ENCODE assay signal across 8 mouse cellular contexts in the genomic region with DNA sequence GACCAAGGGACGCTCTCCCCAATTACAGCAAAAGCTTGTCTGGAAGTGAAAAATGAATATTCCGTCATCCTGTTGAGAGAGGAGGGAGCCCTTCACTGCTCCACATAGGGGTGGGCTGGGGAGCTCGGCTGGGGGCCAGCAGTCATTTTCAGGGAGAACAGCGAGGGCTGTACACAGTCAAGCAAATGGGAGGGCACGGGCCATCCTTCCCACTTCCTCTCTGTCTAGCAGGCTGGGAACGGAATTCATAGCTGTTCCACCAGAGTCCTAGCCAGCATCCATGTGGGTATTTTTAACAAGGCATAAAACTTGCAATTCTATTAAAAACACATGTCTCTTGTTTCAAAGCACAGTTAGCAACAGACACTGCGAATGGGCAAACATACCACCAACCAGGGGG. TPM values are rescaled to one million over a fixed set of nuclear protein-coding genes. Genes with fewer than 3 reads are reported as not detected.
DNase-seq lines count a peak whose midpoint lies in the region; ATAC-seq lines count a peak whose summit lies in the region.

No protein-coding gene starts in this region.

- H3K36me3 ChIP-seq in heart, embryonic 15.5 days, result no peaks in the 10 kb centered on the region
- no peaks in the 10 kb centered on the region for H3K36me3 ChIP-seq in stomach, embryonic 15.5 days

- intact Hi-C loops in left cerebral cortex, postnatal 25 days (cut with DNase I), result no loop called here

- no peaks in the 10 kb centered on the region for H3K9me3 ChIP-seq in heart, embryonic 15.5 days (replicated peaks)
- no peaks in the 10 kb centered on the region for H3K9me3 ChIP-seq in stomach, embryonic 15.5 days

- peaks cover 31% of the 10 kb centered on the region for H3K4me1 ChIP-seq in heart, embryonic 15.5 days (replicated peaks)
- H3K4me1 ChIP-seq in stomach, embryonic 15.5 days, result 0 out of 2 replicates have a peak, but pooled peaks cover 7% of the 10 kb centered on the region

- 0 out of 2 replicates have a peak overlapping the region, but pooled peaks have one; percentile 20 for H3K27ac ChIP-seq in heart, embryonic 15.5 days
- peak overlapping the region; percentile 71 for H3K27ac ChIP-seq in stomach, embryonic 15.5 days

- H3K4me2 ChIP-seq in heart, embryonic 15.5 days, result peak overlapping the region; percentile 7; the same call in 1 of the 2 replicates
- no peak overlapping the region for H3K4me2 ChIP-seq in stomach, embryonic 15.5 days

- WGBS in heart, embryonic 15.5 days, result 55% methylated on average over 7 of the region's 7 CpGs
- WGBS in stomach, embryonic 15.5 days, result 36% methylated on average over 7 of the region's 7 CpGs

- ATAC-seq in heart, embryonic 15.5 days (replicated peaks; ENCODE audit: insufficient number of reproducible peaks, insufficient read depth, low FRiP score, low read depth), result no peak
- peak; percentile 78 for ATAC-seq in stomach, embryonic 15.5 days (ENCODE audit: insufficient read depth, low FRiP score, low read depth)

- H3K27me3 ChIP-seq in heart, embryonic 15.5 days, result no peaks in the 10 kb centered on the region
- H3K27me3 ChIP-seq in stomach, embryonic 15.5 days (replicated peaks), result no peaks in the 10 kb centered on the region

- peak; percentile 27 to 38 for DNase-seq in left cerebral cortex, adult 18-20 months (ENCODE audit: low spot score in 2 of 2)
- DNase-seq in left cerebral cortex, adult 8-10 months (ENCODE audit: low spot score in 2 of 2), result no peak
- DNase-seq in left cerebral cortex, postnatal 25 days (ENCODE audit: low spot score in 2 of 2), result peak; percentile 24 to 67
- no peak for DNase-seq in cerebellum, postnatal 4 days (ENCODE audit: low spot score in 2 of 2)
- no peak for DNase-seq in adrenal gland, postnatal 4 days (ENCODE audit: low spot score in 2 of 2)
- DNase-seq in thymus, postnatal 14 days, result no peak

- no peak overlapping the region for H3K4me3 ChIP-seq in heart, embryonic 15.5 days
- H3K4me3 ChIP-seq in stomach, embryonic 15.5 days (replicated peaks), result no peak overlapping the region

- no peak overlapping the region for H3K9ac ChIP-seq in heart, embryonic 15.5 days
- no peak overlapping the region for H3K9ac ChIP-seq in stomach, embryonic 15.5 days

RNA-seq across cellular contexts. Expression of gene Pdzd2, which starts 59.0 kb away (rescaled TPM):
- 10 to 100 TPM; 59.8 to 64.7 TPM for total RNA-seq in left cerebral cortex, adult 18-20 months (2021)
- total RNA-seq in left cerebral cortex, adult 8-10 months (2022), result 10 to 100 TPM; 67.0 to 85.4 (median 77.8) TPM
- 18.7 and 21.2 TPM in 2 replicates for polyA plus RNA-seq in heart, embryonic 15.5 days (2015; fragmentation: Nextera tagmentation; extraction: Ambion mirVana)
- 10 to 100 TPM; 79.8 to 89.9 TPM for total RNA-seq in left cerebral cortex, postnatal 25 days (2021)
- 26.9 and 28.3 TPM in 2 replicates for polyA plus RNA-seq in stomach, embryonic 15.5 days (2015; fragmentation: Nextera tagmentation; extraction: Ambion mirVana)
- total RNA-seq in adrenal gland, postnatal 4 days (2021), result 10 to 100 TPM; 15.5 to 20.4 TPM

Comparison
In these comparisons a context has a peak if more than half of its experiments do, and no peak if none do; other contexts are left out.
1. DNase-seq: peak in left cerebral cortex, adult 18-20 months (2 of 2) and left cerebral cortex, postnatal 25 days (2 of 2); none in left cerebral cortex, adult 8-10 months (0 of 2), cerebellum, postnatal 4 days (0 of 2), adrenal gland, postnatal 4 days (0 of 2) and thymus, postnatal 14 days (single experiment).